Mouse (Mus musculus) ES-E14 (cell line): ENCODE data around the gene Rab1b. TPM values are rescaled to one million over a fixed set of nuclear protein-coding genes. Genes with fewer than 3 reads are reported as not detected.
A peak's percentile ranks its signal among the peaks of the same experiment; 100 is the strongest.

Experiments
- DNase-seq: peaks from one replicate; pipeline ENCODE4 v3.0.0-alpha.2; 2013; ENCODE audit warnings: low read depth, low spot score
- H3K27ac ChIP-seq: 2 replicates; pipeline ENCODE4 v1.5.1; 2012; ENCODE audit warnings: low read depth, mild to moderate bottlenecking, low read length, moderate library complexity, mixed read lengths; ENCODE audit not compliant: poor library complexity, insufficient read depth, severe bottlenecking
- H3K36me3 ChIP-seq: 2 replicates; pipeline ENCODE4 v1.6.1; 2012; ENCODE audit warnings: mild to moderate bottlenecking, low read length, moderate library complexity, mixed read lengths; ENCODE audit not compliant: control insufficient read depth, poor library complexity, insufficient read depth, severe bottlenecking
- H3K4me1 ChIP-seq, 2 experiments: fragments of 150-350 bp in 1 of 2; sonication (generic) in 1 of 2; 2 replicates each; pipeline ENCODE4 v1.6.1; 2012; ENCODE audit warnings: low read length in 2 of 2, mild to moderate bottlenecking in 1 of 2, mixed read lengths in 1 of 2; ENCODE audit not compliant: control insufficient read depth in 2 of 2, insufficient read depth in 2 of 2, poor library complexity in 1 of 2
- H3K4me3 ChIP-seq, 2 experiments: fragments of 150-350 bp in 1 of 2; sonication (generic) in 1 of 2; 2 replicates each; pipeline ENCODE4 v1.5.1; 2012; ENCODE audit warnings: low read length in 2 of 2, low read depth in 1 of 2, mild to moderate bottlenecking in 1 of 2, mixed read lengths in 1 of 2; ENCODE audit not compliant: insufficient read depth in 1 of 2, poor library complexity in 1 of 2, severe bottlenecking in 1 of 2
- H3K9ac ChIP-seq: 2 replicates; pipeline ENCODE4 v1.6.1; 2012; ENCODE audit warnings: low read depth, mild to moderate bottlenecking, low read length, mixed read lengths; ENCODE audit not compliant: poor library complexity, insufficient read depth, severe bottlenecking
- H3K9me3 ChIP-seq: fragments of 150-350 bp; sonication (generic); 2 replicates; pipeline ENCODE4 v1.6.1; 2012; ENCODE audit warnings: low read depth, mild to moderate bottlenecking, low read length; ENCODE audit not compliant: control insufficient read depth, insufficient read depth
- CHD2 ChIP-seq: IDR thresholded peaks from 2 replicates; pipeline ENCODE4 v1.6.1; 2014; ENCODE audit warnings: mild to moderate bottlenecking, low read depth, low read length, inconsistent platforms
- HCFC1 ChIP-seq: IDR thresholded peaks from 2 replicates; pipeline ENCODE4 v1.6.1; 2012; ENCODE audit warnings: low read length, inconsistent platforms, borderline replicate concordance; ENCODE audit not compliant: insufficient read depth
- MAFK ChIP-seq: IDR thresholded peaks from 2 replicates; pipeline ENCODE4 v1.6.1; 2014; ENCODE audit warnings: mild to moderate bottlenecking, low read depth, low read length, inconsistent platforms; ENCODE audit not compliant: insufficient read depth
- ZC3H11A ChIP-seq: IDR thresholded peaks from 2 replicates; pipeline ENCODE4 v1.6.1; 2012; ENCODE audit warnings: low read depth, mild to moderate bottlenecking, inconsistent platforms, low read length, borderline replicate concordance
- ZNF384 ChIP-seq: IDR thresholded peaks from 2 replicates; pipeline ENCODE4 v1.6.1; 2012; ENCODE audit warnings: low read depth, low read length, inconsistent platforms
- in situ Hi-C, 2 experiments: fragments of 600-800 bp; cut with MboI; formaldehyde crosslinking; loops; one replicate each; pipeline ENCODE4 v1.15.1; 2025; ENCODE audit warnings: low sequenced_read_pairs in 2 of 2, inconsistent platforms in 1 of 2; ENCODE audit not compliant: unreplicated experiment in 2 of 2
- total RNA-seq: library from RNA; depleted of rRNA; stranded (reverse); fragments of 300-350 nt; gene quantifications from 2 replicates; pipeline ENCODE4 v1.2.3, GENCODE M21; 2012

Gene Rab1b
- total RNA-seq, 1 experiment, result 96.9 TPM

- TF ChIP-seq ZC3H11A (no peak), MAFK (no peak), ZNF384 (no peak), CHD2 (no peak), HCFC1 (no peak)
- in situ Hi-C loops, result no loop called here
- no peak for DNase-seq
Measured at GRCm38 (mm10) chr19:5067867-5068569, 38.9 kb downstream of the Rab1b start, which contains the start of gene Cd248. Gene Cd248 (plus strand): TSS chr19:5068078.

GRCm38 (mm10) chr19:5067040-5067799 lies 39.7 kb downstream of the Rab1b start:
- H3K4me3 ChIP-seq, result peak overlapping the region in 1 of 2 experiments; percentile 18; a peak in 2 of 4 replicates
- no peak overlapping the region for H3K27ac ChIP-seq
- TF ChIP-seq MAFK (no peak), CHD2 (no peak), ZNF384 (no peak), ZC3H11A (no peak), HCFC1 (no peak)
- no peaks in the 10 kb centered on the region for H3K9me3 ChIP-seq
- no peak overlapping the region for H3K9ac ChIP-seq
- DNase-seq, result no peak
- in situ Hi-C loops, result no loop called here
- no peaks in the 10 kb centered on the region for H3K36me3 ChIP-seq
- H3K4me1 ChIP-seq, result peaks cover 0 to 27% of the 10 kb centered on the region in 2 experiments; a peak in 2 of 4 replicates

More at GRCm38 (mm10) chr19:5067867-5068569, 38.9 kb downstream of the Rab1b start, which contains the start of gene Cd248:
- Histone ChIP-seq H3K36me3 (no peaks in the 10 kb centered on the region), H3K27ac (no peak within 1 kb of the TSS), H3K4me1 (peaks cover 4 to 25% of the 10 kb centered on the region in 2 experiments; a peak in 3 of 4 replicates), H3K9me3 (no peaks in the 10 kb centered on the region), H3K9ac (peak within 1 kb of the TSS; percentile 38), H3K4me3 (peak within 1 kb of the TSS; percentile 60 to 61)

GRCm38 (mm10) chr19:5065104-5065503 lies 41.8 kb downstream of the Rab1b start:
- Histone ChIP-seq H3K36me3 (no peaks in the 10 kb centered on the region), H3K9me3 (no peaks in the 10 kb centered on the region), H3K4me1 (peaks cover 7 to 37% of the 10 kb centered on the region in 2 experiments; a peak in 3 of 4 replicates), H3K9ac (no peak overlapping the region), H3K27ac (no peak overlapping the region), H3K4me3 (no peak overlapping the region)
- TF ChIP-seq MAFK (no peak), HCFC1 (no peak), ZNF384 (no peak), CHD2 (no peak), ZC3H11A (no peak)
- in situ Hi-C loops, result no loop called here
- DNase-seq, result no peak

GRCm38 (mm10) chr19:5062446-5062845 lies 44.4 kb downstream of the Rab1b start:
- Histone ChIP-seq H3K36me3 (no peaks in the 10 kb centered on the region), H3K27ac (no peak overlapping the region), H3K4me3 (no peak overlapping the region), H3K9ac (no peak overlapping the region), H3K9me3 (no peaks in the 10 kb centered on the region), H3K4me1 (peaks cover 14 to 54% of the 10 kb centered on the region in 2 experiments)
- TF ChIP-seq CHD2 (no peak), ZNF384 (no peak), ZC3H11A (no peak), HCFC1 (no peak), MAFK (no peak)
- no peak for DNase-seq
- in situ Hi-C loops, result no loop called here
